In genomic region chr12:100235423-100235822, GRCm38 (mm10) we compare ENCODE assay signal across 15 mouse cellular contexts.
"Had no signal": no experiment of that assay in that cellular context is flagged by ENCODE, and none has a peak within 500 bp of the region (broad histone marks: within the 10 kb centered on the region; RNA-seq: fewer than 3 reads in every experiment).

No protein-coding gene starts in this region.

- H3K27me3 ChIP-seq: limb, embryonic 12.5 days; limb, embryonic 15.5 days had no signal

- H3K9ac ChIP-seq: limb, embryonic 12.5 days; limb, embryonic 15.5 days; liver, embryonic 14.5 days; liver, postnatal 0 days; lung, embryonic 14.5 days had no signal

- ATAC-seq: liver, postnatal 0 days; lung, postnatal 0 days had no signal

- H3K36me3 ChIP-seq: limb, embryonic 12.5 days; limb, embryonic 15.5 days had no signal

- H3K9me3 ChIP-seq: limb, embryonic 15.5 days had no signal

- H3K4me2 ChIP-seq: limb, embryonic 12.5 days; limb, embryonic 15.5 days; liver, embryonic 11.5 days; lung, embryonic 14.5 days had no signal

- H3K4me3 ChIP-seq: limb, embryonic 12.5 days; limb, embryonic 15.5 days had no signal

- DNase-seq: kidney, postnatal 14 days; kidney, postnatal 4 days; liver, postnatal 0 days; lung, embryonic 14.5 days; midbrain, embryonic 14.5 days; thymus, adult 2 months; thymus, postnatal 14 days; thymus, postnatal 4 days had no signal

- H3K27ac ChIP-seq: limb, embryonic 12.5 days; limb, embryonic 15.5 days; liver, embryonic 14.5 days; macrophage; stomach, postnatal 0 days had no signal
